Mouse (Mus musculus) lung, embryonic 15.5 days (tissue): ENCODE measurements around the gene Vgll4. TPM values are rescaled to one million over a fixed set of nuclear protein-coding genes. Genes with fewer than 3 reads are reported as not detected.

Source experiments
- ATAC-seq: fragments of 200-750 bp; cut with Nextera tagmentation; 2 replicates; pipeline ENCODE4 v1.8.0; 2017; ENCODE audit warnings: moderate number of reproducible peaks, borderline replicate concordance; ENCODE audit not compliant: low FRiP score, low TSS enrichment; ENCODE audit errors: extremely low read depth
- H3K27ac ChIP-seq: fragments of 300-500 bp; sonication (generic); 2 replicates; pipeline ENCODE4 v1.5.1; 2015; ENCODE audit warnings: moderate library complexity, mild to moderate bottlenecking, inconsistent platforms
- H3K27me3 ChIP-seq: fragments of 300-500 bp; sonication (generic); 2 replicates; pipeline ENCODE4 v1.6.1; 2015; ENCODE audit warnings: inconsistent platforms
- H3K36me3 ChIP-seq: fragments of 300-500 bp; sonication (generic); 2 replicates; pipeline ENCODE4 v1.6.1; 2015; ENCODE audit warnings: inconsistent platforms
- H3K4me1 ChIP-seq: fragments of 300-500 bp; sonication (generic); 2 replicates; pipeline ENCODE4 v1.6.1; 2015; ENCODE audit warnings: inconsistent platforms
- H3K4me2 ChIP-seq: fragments of 300-500 bp; sonication (generic); 2 replicates; pipeline ENCODE4 v1.6.1; 2015; ENCODE audit warnings: inconsistent platforms, mild to moderate bottlenecking, moderate library complexity
- H3K4me3 ChIP-seq: fragments of 300-500 bp; sonication (generic); 2 replicates; pipeline ENCODE4 v1.5.1; 2015; ENCODE audit warnings: mild to moderate bottlenecking, inconsistent platforms
- H3K9ac ChIP-seq: fragments of 300-500 bp; sonication (generic); 2 replicates; pipeline ENCODE4 v1.6.1; 2015; ENCODE audit warnings: inconsistent platforms
- H3K9me3 ChIP-seq: fragments of 300-500 bp; sonication (generic); 2 replicates; pipeline ENCODE4 v1.6.1; 2016; ENCODE audit warnings: inconsistent platforms
- WGBS: fragments of 180-500 bp; shearing (Covaris S2); methylation state at CpG from one replicate; pipeline ENCODE4 v1.1.7; 2015; 5-methylcytosine and 5-hydroxymethylcytosine counted together
- polyA plus RNA-seq: library from polyadenylated mRNA; unstranded; fragments of >200 nt; fragmentation: Nextera tagmentation; extraction: Ambion mirVana; gene quantifications from 2 replicates; pipeline ENCODE4 v1.2.1, GENCODE M21; 2015

Vgll4 gene
- polyA plus RNA-seq, 1 experiment from 2014 or later: 147 TPM

DNA sequence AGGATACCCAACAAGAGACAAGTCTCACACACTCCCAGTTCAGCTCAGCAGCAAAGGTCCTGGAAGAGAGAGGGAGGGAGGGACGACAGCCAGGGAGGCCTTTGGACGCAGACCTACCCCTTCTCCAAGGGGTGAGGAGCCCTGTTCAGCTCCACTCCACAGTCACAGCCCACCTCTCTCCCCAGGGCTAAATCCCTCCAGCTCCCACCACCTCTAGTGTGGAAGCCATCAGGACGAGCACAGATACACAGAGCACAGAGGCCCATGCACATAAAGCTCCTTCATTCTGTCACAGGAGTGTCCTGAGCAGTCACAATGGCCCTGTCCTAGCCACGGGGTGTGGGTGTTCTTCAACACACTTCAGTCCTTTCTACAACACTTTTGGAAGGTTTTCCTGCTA, 93.8 kb downstream of the Vgll4 start:
- no peak overlapping the region for H3K4me3 ChIP-seq
- H3K27ac ChIP-seq: peak overlapping the region; percentile 97
- peaks cover 6% of the 10 kb centered on the region; the same call in 1 of the 2 replicates for H3K36me3 ChIP-seq
- no peaks in the 10 kb centered on the region for H3K27me3 ChIP-seq
- H3K4me2 ChIP-seq: no peak overlapping the region
- peak overlapping the region; percentile 20; the same call in 1 of the 2 replicates for H3K9ac ChIP-seq
- peaks cover 93% of the 10 kb centered on the region for H3K4me1 ChIP-seq
- ATAC-seq: no peak
- 10% methylated on average over 4 of the region's 4 CpGs for WGBS
- no peaks in the 10 kb centered on the region for H3K9me3 ChIP-seq

GRCm38 (mm10) chr6:114875018-114875558, 94.7 kb downstream of the Vgll4 start:
- Histone ChIP-seq H3K4me2 (peak overlapping the region; percentile 82), H3K9me3 (no peaks in the 10 kb centered on the region), H3K4me1 (peaks cover 93% of the 10 kb centered on the region), H3K36me3 (peaks cover 8% of the 10 kb centered on the region; the same call in 1 of the 2 replicates), H3K27ac (peak overlapping the region; percentile 97), H3K9ac (peak overlapping the region; percentile 63), H3K4me3 (peak overlapping the region; percentile 43), H3K27me3 (no peaks in the 10 kb centered on the region)
- under 1% methylated on average over 18 of the region's 18 CpGs for WGBS
- peak; percentile 90 for ATAC-seq

DNA sequence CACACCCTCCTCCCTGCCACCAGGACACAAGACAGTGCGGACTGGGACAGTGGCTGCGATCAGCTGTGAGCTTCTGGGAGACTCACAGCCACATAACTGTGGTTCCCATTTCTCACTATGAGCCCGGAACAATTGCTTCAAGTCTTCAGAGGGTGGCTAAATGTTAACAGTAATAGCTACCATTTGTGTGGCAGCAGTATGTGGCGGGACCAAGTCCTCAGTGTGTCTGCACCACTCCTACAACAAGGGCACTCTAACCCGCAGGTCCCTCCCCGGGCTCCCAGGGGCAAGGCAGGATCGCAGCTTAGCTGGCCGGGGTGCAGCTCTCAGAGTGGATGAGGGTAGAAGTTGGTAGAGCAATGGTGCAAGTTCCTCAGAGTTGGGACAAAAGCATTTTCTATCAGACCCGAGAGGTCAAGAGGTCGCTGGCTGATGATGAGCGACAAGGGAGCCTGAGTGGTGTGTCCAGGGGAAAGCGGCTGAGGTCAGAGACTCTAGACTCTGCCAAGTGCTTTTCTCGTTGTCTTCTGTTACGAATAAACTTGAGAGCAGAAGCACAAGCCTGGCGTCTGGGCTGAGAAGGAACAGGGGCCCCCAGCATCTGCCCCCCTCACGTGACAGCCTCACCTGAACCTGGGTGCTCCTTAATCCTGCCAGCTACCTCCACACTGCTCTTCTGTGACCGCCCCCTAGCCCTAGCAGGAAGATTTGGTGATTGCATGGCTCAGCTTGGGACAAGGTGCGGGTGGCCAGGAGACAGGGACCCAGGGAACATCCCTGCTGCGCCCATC, 95.5 kb downstream of the Vgll4 start:
- peak overlapping the region; percentile 63 for H3K9ac ChIP-seq
- H3K4me2 ChIP-seq: peak overlapping the region; percentile 82
- peak overlapping the region; percentile 97 for H3K27ac ChIP-seq
- peak overlapping the region; percentile 43 for H3K4me3 ChIP-seq
- H3K36me3 ChIP-seq: peaks cover 8% of the 10 kb centered on the region; the same call in 1 of the 2 replicates
- no peaks in the 10 kb centered on the region for H3K27me3 ChIP-seq
- 9% methylated on average over 19 of the region's 19 CpGs for WGBS
- peak; percentile 53; the same call in 1 of the 2 replicates for ATAC-seq
- peaks cover 93% of the 10 kb centered on the region for H3K4me1 ChIP-seq
- no peaks in the 10 kb centered on the region for H3K9me3 ChIP-seq

GRCm38 (mm10) chr6:114873808-114874137, 96.0 kb downstream of the Vgll4 start:
- H3K9ac ChIP-seq: peak overlapping the region; percentile 63
- H3K36me3 ChIP-seq: peaks cover 8% of the 10 kb centered on the region; the same call in 1 of the 2 replicates
- peak overlapping the region; percentile 97 for H3K27ac ChIP-seq
- no peak for ATAC-seq
- H3K27me3 ChIP-seq: no peaks in the 10 kb centered on the region
- peak overlapping the region; percentile 82 for H3K4me2 ChIP-seq
- H3K9me3 ChIP-seq: no peaks in the 10 kb centered on the region
- peaks cover 89% of the 10 kb centered on the region for H3K4me1 ChIP-seq
- peak overlapping the region; percentile 43 for H3K4me3 ChIP-seq
- 54% methylated on average over 3 of the region's 3 CpGs for WGBS

- no peak overlapping the region for H3K27ac ChIP-seq
- peaks cover 67% of the 10 kb centered on the region for H3K4me1 ChIP-seq
- H3K36me3 ChIP-seq: peaks cover 8% of the 10 kb centered on the region; the same call in 1 of the 2 replicates
- H3K9ac ChIP-seq: no peak overlapping the region
- H3K9me3 ChIP-seq: no peaks in the 10 kb centered on the region
- no peak overlapping the region for H3K4me3 ChIP-seq
- H3K27me3 ChIP-seq: no peaks in the 10 kb centered on the region
- ATAC-seq: no peak
- 79% methylated on average over 14 of the region's 14 CpGs for WGBS
- no peak overlapping the region for H3K4me2 ChIP-seq
Measured at GRCm38 (mm10) chr6:114871010-114871660, 98.7 kb downstream of the Vgll4 start.

GRCm38 (mm10) chr6:114869501-114870076, 100.2 kb downstream of the Vgll4 start:
- no peaks in the 10 kb centered on the region for H3K27me3 ChIP-seq
- WGBS: 59% methylated on average over 6 of the region's 6 CpGs

GRCm38 (mm10) chr6:114868656-114869055, 101.1 kb downstream of the Vgll4 start:
- no peaks in the 10 kb centered on the region for H3K27me3 ChIP-seq
- no peak overlapping the region for H3K4me2 ChIP-seq
- H3K36me3 ChIP-seq: peaks cover 10% of the 10 kb centered on the region; the same call in 1 of the 2 replicates
- 81% methylated on average over 7 of the region's 7 CpGs for WGBS
- H3K4me1 ChIP-seq: peaks cover 63% of the 10 kb centered on the region
- peak; percentile 1; the same call in 1 of the 2 replicates for ATAC-seq
- no peak overlapping the region for H3K9ac ChIP-seq
- H3K4me3 ChIP-seq: no peak overlapping the region
- no peaks in the 10 kb centered on the region for H3K9me3 ChIP-seq
- no peak overlapping the region for H3K27ac ChIP-seq

More at GRCm38 (mm10) chr6:114869501-114870076, 100.2 kb downstream of the Vgll4 start:
- Histone ChIP-seq H3K9me3 (no peaks in the 10 kb centered on the region), H3K36me3 (peaks cover 8% of the 10 kb centered on the region; the same call in 1 of the 2 replicates), H3K4me2 (no peak overlapping the region), H3K4me1 (peaks cover 64% of the 10 kb centered on the region), H3K4me3 (no peak overlapping the region), H3K9ac (no peak overlapping the region), H3K27ac (no peak overlapping the region)
- no peak for ATAC-seq

DNA sequence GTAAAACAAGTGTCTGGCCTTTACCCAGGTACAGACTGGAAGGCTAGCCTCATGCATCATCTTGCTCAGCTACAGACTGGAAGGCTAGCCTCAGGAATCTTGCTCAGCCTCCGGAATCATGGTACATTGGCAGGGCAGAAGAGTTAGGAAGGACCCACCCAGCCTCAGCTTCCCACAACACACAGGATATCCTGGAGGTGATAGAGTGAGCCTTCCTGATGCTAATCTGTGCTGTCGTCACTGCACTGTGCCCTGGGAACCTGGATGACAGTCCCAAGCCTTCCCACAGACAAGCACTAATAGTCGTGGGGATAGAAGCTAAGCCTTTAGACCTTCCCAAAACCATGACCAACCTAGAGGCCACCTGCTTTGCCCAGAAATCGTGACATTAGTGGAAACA, 103.2 kb downstream of the Vgll4 start:
- Histone ChIP-seq H3K9me3 (no peaks in the 10 kb centered on the region), H3K27ac (no peak overlapping the region), H3K27me3 (no peaks in the 10 kb centered on the region), H3K4me3 (no peak overlapping the region), H3K4me1 (peaks cover 57% of the 10 kb centered on the region), H3K4me2 (no peak overlapping the region), H3K9ac (no peak overlapping the region), H3K36me3 (peaks cover 28% of the 10 kb centered on the region)
- 61% methylated on average over 4 of the region's 4 CpGs for WGBS
- no peak for ATAC-seq

- Histone ChIP-seq H3K27ac (no peak overlapping the region), H3K9ac (no peak overlapping the region), H3K27me3 (no peaks in the 10 kb centered on the region), H3K4me2 (no peak overlapping the region), H3K4me1 (peaks cover 57% of the 10 kb centered on the region), H3K36me3 (peaks cover 28% of the 10 kb centered on the region), H3K4me3 (no peak overlapping the region), H3K9me3 (no peaks in the 10 kb centered on the region)
- WGBS: 64% methylated on average over 3 of the region's 3 CpGs
- no peak for ATAC-seq
Measured at GRCm38 (mm10) chr6:114866078-114866477, 103.7 kb downstream of the Vgll4 start.

DNA sequence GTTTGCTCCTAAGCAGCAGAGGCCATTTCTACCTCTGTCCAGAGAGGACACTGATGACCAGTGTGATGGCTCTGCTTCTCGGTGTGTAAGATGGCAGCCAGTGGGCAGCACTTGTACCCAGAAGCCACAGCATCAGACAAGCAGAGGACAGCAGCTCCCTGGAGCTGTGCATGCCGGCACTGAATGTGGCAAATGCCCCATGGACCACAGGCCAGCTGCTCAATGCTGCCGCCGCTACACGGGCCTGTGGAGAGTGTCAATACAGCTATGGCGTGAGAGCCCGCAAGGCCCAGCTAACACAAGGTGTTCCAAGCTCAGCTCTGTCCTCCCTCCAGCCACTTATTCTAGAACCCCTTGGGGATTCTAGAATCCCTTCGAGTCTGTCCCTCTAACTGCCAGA, 105.4 kb downstream of the Vgll4 start:
- H3K27ac ChIP-seq: no peak overlapping the region
- H3K9me3 ChIP-seq: no peaks in the 10 kb centered on the region
- peaks cover 49% of the 10 kb centered on the region for H3K4me1 ChIP-seq
- 74% methylated on average over 8 of the region's 8 CpGs for WGBS
- no peak for ATAC-seq
- H3K9ac ChIP-seq: no peak overlapping the region
- H3K27me3 ChIP-seq: no peaks in the 10 kb centered on the region
- H3K4me3 ChIP-seq: no peak overlapping the region
- no peak overlapping the region for H3K4me2 ChIP-seq
- peaks cover 35% of the 10 kb centered on the region for H3K36me3 ChIP-seq

DNA sequence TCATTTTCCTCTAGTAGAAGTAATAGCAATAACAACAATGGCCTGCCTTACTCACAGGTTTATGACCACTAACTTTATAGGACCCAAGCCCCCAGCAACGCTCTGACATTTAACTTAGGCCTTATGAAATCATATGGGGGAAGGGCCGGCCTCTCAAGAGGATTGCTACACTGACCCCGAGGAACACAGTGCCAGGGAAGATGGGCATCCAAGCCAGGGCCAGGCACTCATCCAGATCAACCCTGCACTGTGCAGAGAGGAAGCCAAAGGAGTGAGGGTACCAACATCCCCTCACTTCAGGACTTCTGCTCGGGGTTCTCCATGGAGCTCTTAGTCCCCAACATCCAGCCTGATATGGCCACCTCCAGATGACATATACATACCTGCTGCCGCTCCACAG, 106.3 kb downstream of the Vgll4 start:
- 77% methylated on average over 5 of the region's 5 CpGs for WGBS

More for the DNA sequence above, 106.3 kb downstream of the Vgll4 start:
- no peak for ATAC-seq
- no peak overlapping the region for H3K9ac ChIP-seq
- no peaks in the 10 kb centered on the region for H3K27me3 ChIP-seq
- no peak overlapping the region for H3K4me3 ChIP-seq
- no peak overlapping the region for H3K4me2 ChIP-seq
- no peak overlapping the region for H3K27ac ChIP-seq
- H3K9me3 ChIP-seq: no peaks in the 10 kb centered on the region
- peaks cover 52% of the 10 kb centered on the region for H3K4me1 ChIP-seq
- H3K36me3 ChIP-seq: peaks cover 44% of the 10 kb centered on the region
